Mouse (Mus musculus) liver, adult 2 months (tissue): Measurements from ENCODE around the gene Galk2.

Experiments
- CTCF ChIP-seq: fragments of 200-500 bp; IDR thresholded peaks from 2 replicates; pipeline ENCODE4 v1.5.1; 2011; ENCODE audit warnings: low read depth, low read length, control low read depth
- POLR2A ChIP-seq: fragments of 200-500 bp; IDR thresholded peaks from 2 replicates; pipeline ENCODE4 v1.6.1; 2011; ENCODE audit warnings: low read length, control low read depth; ENCODE audit not compliant: insufficient read depth; ENCODE audit errors: extremely low read depth

- no peak for TF ChIP-seq POLR2A
- no peak for TF ChIP-seq CTCF
These were observed 172.4 kb downstream of the Galk2 start for GRCm38 (mm10) chr2:126031186-126031900.
